Mouse (Mus musculus) limb, embryonic 14.5 days (tissue): ENCODE results near the gene Cttnbp2nl. TPM values are rescaled to one million over a fixed set of nuclear protein-coding genes. Genes with fewer than 3 reads are reported as not detected.

Source experiments
- ATAC-seq: fragments of 200-750 bp; cut with Nextera tagmentation; 2 replicates; pipeline ENCODE4 v1.8.0; 2017; ENCODE audit warnings: low read depth, moderate number of reproducible peaks, moderate TSS enrichment; ENCODE audit not compliant: low FRiP score
- DNase-seq: peaks from one replicate; pipeline ENCODE4 v3.0.0-alpha.2; 2015; ENCODE audit warnings: low spot score
- H3K27ac ChIP-seq: fragments of 300-500 bp; sonication (generic); replicated peaks from 2 replicates; pipeline ENCODE4 v1.5.1; 2014; ENCODE audit warnings: low read depth, mild to moderate bottlenecking, low read length, moderate library complexity, mixed read lengths
- H3K27me3 ChIP-seq: fragments of 300-500 bp; sonication (generic); 2 replicates; pipeline ENCODE4 v1.6.1; 2014; ENCODE audit warnings: low read length, mixed read lengths; ENCODE audit not compliant: control insufficient read depth, insufficient read depth
- H3K36me3 ChIP-seq: fragments of 300-500 bp; sonication (generic); 2 replicates; pipeline ENCODE4 v1.6.1; 2014; ENCODE audit warnings: mild to moderate bottlenecking, low read length, moderate library complexity, mixed read lengths; ENCODE audit not compliant: control insufficient read depth, insufficient read depth
- H3K4me1 ChIP-seq: fragments of 300-500 bp; sonication (generic); 2 replicates; pipeline ENCODE4 v1.6.1; 2014; ENCODE audit warnings: antibody characterized with exemption, low read length, mixed read lengths; ENCODE audit not compliant: control insufficient read depth, insufficient read depth
- H3K4me2 ChIP-seq: fragments of 300-500 bp; sonication (generic); replicated peaks from 2 replicates; pipeline ENCODE4 v1.6.1; 2014; ENCODE audit warnings: low read depth, mild to moderate bottlenecking, low read length, moderate library complexity; ENCODE audit not compliant: severe bottlenecking
- H3K4me3 ChIP-seq: fragments of 300-500 bp; sonication (generic); replicated peaks from 2 replicates; pipeline ENCODE4 v1.5.1; 2014; ENCODE audit warnings: low read length
- H3K9ac ChIP-seq: fragments of 300-500 bp; sonication (generic); 2 replicates; pipeline ENCODE4 v1.6.1; 2014; ENCODE audit warnings: mild to moderate bottlenecking, low read depth, low read length, moderate library complexity; ENCODE audit not compliant: severe bottlenecking
- H3K9me3 ChIP-seq: fragments of 300-500 bp; sonication (generic); 2 replicates; pipeline ENCODE4 v1.6.1; 2016; ENCODE audit warnings: low read length; ENCODE audit not compliant: control insufficient read depth
- POLR2A ChIP-seq: fragments of 200-500 bp; IDR thresholded peaks from 2 replicates; pipeline ENCODE4 v1.8.0; 2012; ENCODE audit warnings: inconsistent platforms, mild to moderate bottlenecking, moderate library complexity, borderline replicate concordance; ENCODE audit not compliant: insufficient read depth, insufficient read length; ENCODE audit errors: extremely low read depth
- WGBS: fragments of 180-500 bp; shearing (Covaris S2); extraction: QIAGEN DNeasy Blood & Tissue Kit; methylation state at CpG from one replicate; pipeline ENCODE4 v1.1.7; 2014; 5-methylcytosine and 5-hydroxymethylcytosine counted together
- polyA plus RNA-seq, 2 experiments: library from polyadenylated mRNA; depleted of rRNA in 1 of 2; stranded (reverse) in 1 of 2; unstranded in 1 of 2; fragments of >200 nt; fragmentation: Nextera tagmentation in 1 of 2; extraction: Ambion mirVana in 1 of 2; gene quantifications; 2 replicates each; pipeline versions ENCODE4 v1.2.1 to v1.2.3; 2012 to 2014

Gene Cttnbp2nl
- polyA plus RNA-seq, 2 experiments, result 12.0 to 29.5 TPM

DNA sequence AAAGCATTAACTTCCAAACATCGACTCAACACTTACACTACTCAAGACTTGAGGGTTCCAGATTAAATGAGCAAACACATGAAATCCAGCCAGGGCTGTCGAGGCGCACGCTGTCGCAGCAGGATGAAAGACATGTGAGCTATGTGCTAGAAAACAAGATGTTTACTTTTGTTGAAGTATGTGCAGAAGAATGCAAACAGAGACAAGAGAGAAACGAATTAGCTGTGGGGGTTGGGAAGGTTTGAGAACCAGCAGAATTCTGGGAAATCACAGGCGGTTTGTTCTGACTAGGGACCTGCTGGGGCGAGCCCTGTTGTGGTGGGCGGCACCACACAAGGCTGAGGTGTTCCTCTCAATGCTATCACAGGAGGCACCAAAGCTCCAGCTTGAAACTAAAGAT is 44.9 kb downstream of the Cttnbp2nl start:
- WGBS, result 90% methylated on average over 9 of the region's 9 CpGs
- no peaks in the 10 kb centered on the region for H3K27me3 ChIP-seq
- H3K4me2 ChIP-seq, result no peak overlapping the region
- no peak overlapping the region for H3K27ac ChIP-seq
- no peaks in the 10 kb centered on the region for H3K9me3 ChIP-seq
- no peak for ATAC-seq
- H3K36me3 ChIP-seq, result peaks cover 86% of the 10 kb centered on the region
- no peaks in the 10 kb centered on the region for H3K4me1 ChIP-seq
- no peak overlapping the region for H3K9ac ChIP-seq
- TF ChIP-seq POLR2A, result no peak
- DNase-seq, result no peak
- H3K4me3 ChIP-seq, result no peak overlapping the region

DNA sequence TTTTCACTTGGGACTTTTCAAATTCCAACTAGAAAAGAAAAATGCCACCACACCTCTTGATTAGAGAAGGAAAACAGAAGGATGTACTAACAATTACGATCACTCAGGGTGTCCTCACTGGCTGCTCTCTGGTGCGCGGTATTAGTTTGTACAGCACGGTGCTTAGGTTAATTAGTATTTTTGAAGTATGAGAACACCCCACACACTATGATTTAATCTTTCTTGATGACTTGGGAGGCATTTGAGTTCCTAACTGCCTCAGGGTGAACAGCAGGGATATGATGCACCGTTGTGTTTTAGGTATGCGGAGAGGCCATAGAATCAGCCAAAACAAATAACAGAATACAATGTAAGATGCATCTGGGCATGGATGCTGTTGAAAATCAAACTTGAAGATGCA is 46.8 kb downstream of the Cttnbp2nl start:
- Histone ChIP-seq H3K27me3 (no peaks in the 10 kb centered on the region), H3K9me3 (no peaks in the 10 kb centered on the region), H3K27ac (no peak overlapping the region), H3K9ac (no peak overlapping the region), H3K4me3 (no peak overlapping the region), H3K4me1 (no peaks in the 10 kb centered on the region), H3K36me3 (peaks cover 85% of the 10 kb centered on the region), H3K4me2 (no peak overlapping the region)
- TF ChIP-seq POLR2A, result no peak
- DNase-seq, result no peak
- WGBS, result 93% methylated on average over 6 of the region's 6 CpGs
- no peak for ATAC-seq

DNA sequence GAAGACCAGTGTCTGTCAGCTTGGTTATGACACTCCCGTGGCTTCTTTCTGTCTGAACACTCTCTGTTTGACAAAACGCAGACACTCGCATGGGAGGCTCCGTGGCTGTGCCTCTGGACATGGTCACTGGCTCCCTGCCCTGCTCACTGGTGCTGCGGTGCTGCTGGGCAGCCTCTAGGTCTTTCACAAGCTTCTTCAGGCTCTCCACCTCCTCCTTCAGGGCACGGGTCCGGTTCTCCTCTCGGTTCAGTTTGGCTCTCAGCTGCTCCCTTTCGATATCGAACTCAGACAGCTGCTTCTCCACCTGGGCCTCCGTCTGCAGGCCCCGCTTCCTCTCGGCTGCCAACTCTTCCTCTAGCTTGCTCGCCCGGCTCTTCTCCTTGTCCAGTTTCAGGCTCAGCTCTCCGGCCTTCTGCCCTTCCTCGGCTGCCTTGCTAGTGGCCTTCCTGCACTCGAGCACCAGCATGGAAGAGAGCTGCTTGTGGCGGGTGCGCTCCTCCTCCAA is 47.3 kb downstream of the Cttnbp2nl start:
- H3K9me3 ChIP-seq, result no peaks in the 10 kb centered on the region
- DNase-seq (no peak), ATAC-seq (no peak)
- H3K4me2 ChIP-seq, result no peak overlapping the region
- no peak for TF ChIP-seq POLR2A
- H3K4me1 ChIP-seq, result no peaks in the 10 kb centered on the region
- no peak overlapping the region for H3K4me3 ChIP-seq
- peaks cover 81% of the 10 kb centered on the region for H3K36me3 ChIP-seq
- no peak overlapping the region for H3K27ac ChIP-seq
- WGBS, result 93% methylated on average over 20 of the region's 20 CpGs
- no peak overlapping the region for H3K9ac ChIP-seq
- H3K27me3 ChIP-seq, result no peaks in the 10 kb centered on the region

DNA sequence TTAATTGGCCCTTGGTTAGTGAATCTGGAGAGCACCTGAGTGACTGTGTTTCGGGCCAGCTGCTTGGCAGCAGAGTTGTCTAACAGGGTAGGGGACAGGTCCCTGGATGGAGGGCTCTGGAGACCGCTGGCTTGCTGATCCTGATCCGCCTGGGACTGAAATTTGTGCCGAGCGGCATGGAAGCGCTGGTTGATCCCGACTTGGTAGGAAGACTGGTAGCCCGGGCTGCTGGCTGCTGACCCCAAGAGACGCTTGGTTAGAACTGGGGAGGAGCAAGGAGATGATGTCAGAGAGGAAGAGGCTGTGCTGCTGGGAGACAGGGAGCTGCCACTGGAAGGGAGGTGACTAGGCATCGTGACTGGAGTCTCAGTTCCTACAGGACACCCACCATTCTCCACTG is 47.9 kb downstream of the Cttnbp2nl start:
- DNase-seq (no peak), ATAC-seq (no peak)
- Histone ChIP-seq H3K4me1 (no peaks in the 10 kb centered on the region), H3K9me3 (no peaks in the 10 kb centered on the region), H3K9ac (no peak overlapping the region), H3K27me3 (no peaks in the 10 kb centered on the region), H3K4me3 (no peak overlapping the region), H3K36me3 (peaks cover 75% of the 10 kb centered on the region), H3K27ac (no peak overlapping the region), H3K4me2 (no peak overlapping the region)
- 87% methylated on average over 10 of the region's 10 CpGs for WGBS
- TF ChIP-seq POLR2A, result no peak

DNA sequence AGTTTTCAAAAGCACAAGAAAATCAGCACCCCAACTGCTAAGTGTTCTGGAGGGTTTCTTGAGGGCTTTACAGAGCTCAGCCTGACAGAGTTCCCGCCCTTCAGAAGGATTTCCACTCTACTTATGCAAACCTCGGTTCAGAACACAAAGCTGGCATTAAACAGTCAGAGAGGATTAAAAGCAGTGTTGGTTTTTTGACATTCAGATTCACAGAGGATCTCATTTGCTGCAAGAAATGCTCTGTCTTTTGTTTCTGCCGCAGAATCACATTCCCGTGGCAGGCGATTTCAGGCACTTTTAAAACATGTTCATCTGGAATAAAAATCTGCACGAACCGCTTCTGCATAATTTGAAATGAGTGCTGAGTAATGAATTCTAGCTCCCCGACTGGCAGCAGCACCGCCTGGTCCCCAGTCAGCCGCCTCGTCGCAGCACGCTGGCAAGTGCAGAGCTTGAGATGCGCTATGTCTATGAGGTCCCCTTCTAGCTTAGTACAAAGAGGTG is 48.9 kb downstream of the Cttnbp2nl start:
- Histone ChIP-seq H3K27ac (no peak overlapping the region), H3K27me3 (no peaks in the 10 kb centered on the region), H3K4me2 (no peak overlapping the region), H3K4me1 (no peaks in the 10 kb centered on the region), H3K9ac (no peak overlapping the region), H3K36me3 (peaks cover 65% of the 10 kb centered on the region), H3K4me3 (no peak overlapping the region), H3K9me3 (no peaks in the 10 kb centered on the region)
- no peak for DNase-seq
- no peak for ATAC-seq
- TF ChIP-seq POLR2A, result no peak
- 77% methylated on average over 14 of the region's 14 CpGs for WGBS

DNA sequence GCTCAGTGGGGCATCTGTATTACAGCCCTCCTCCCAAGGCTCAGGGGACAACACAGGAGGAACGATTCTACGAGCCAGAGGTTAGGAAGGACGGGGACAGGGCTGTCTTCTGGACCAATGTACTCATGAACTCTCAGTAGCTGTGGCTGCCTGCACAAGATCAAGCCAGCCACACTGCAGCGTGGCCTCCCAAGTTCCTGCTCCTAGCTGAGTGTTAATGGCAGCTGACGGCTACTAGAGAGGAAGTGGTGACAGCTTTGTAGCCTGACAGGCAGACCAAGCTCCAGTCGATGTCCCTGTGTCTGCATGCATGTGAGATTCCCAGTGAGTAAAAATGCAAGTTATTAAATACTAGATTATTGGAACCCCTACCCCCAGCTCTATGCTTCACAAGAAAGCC is 51.6 kb downstream of the Cttnbp2nl start:
- Histone ChIP-seq H3K9ac (no peak overlapping the region), H3K4me3 (no peak overlapping the region), H3K4me2 (no peak overlapping the region), H3K27ac (no peak overlapping the region), H3K4me1 (peaks cover 11% of the 10 kb centered on the region; the same call in 1 of the 2 replicates), H3K36me3 (peaks cover 41% of the 10 kb centered on the region), H3K27me3 (no peaks in the 10 kb centered on the region), H3K9me3 (no peaks in the 10 kb centered on the region)
- DNase-seq (no peak), ATAC-seq (no peak)
- 48% methylated on average over 6 of the region's 6 CpGs for WGBS
- TF ChIP-seq POLR2A, result no peak
